Mouse (Mus musculus) CD4-positive, CD25-positive, alpha-beta regulatory T cell, adult 2 months (primary cell): Measurements from ENCODE around the gene Ptprm.

Source experiments
- DNase-seq: peaks from one replicate; pipeline ENCODE4 v3.0.0-alpha.2; 2012; ENCODE audit warnings: low read depth, low spot score

Gene Ptprm

GRCm38 (mm10) chr17:67226991-67227390 is 127.3 kb downstream of the Ptprm start:
- DNase-seq: no peak

- no peak for DNase-seq
Measured at GRCm38 (mm10) chr17:67215326-67215725, 138.9 kb downstream of the Ptprm start.

GRCm38 (mm10) chr17:67213711-67214110 is 140.5 kb downstream of the Ptprm start:
- no peak for DNase-seq

- DNase-seq: no peak
Measured at GRCm38 (mm10) chr17:67209676-67210344, 144.4 kb downstream of the Ptprm start.

- DNase-seq: no peak
Measured at GRCm38 (mm10) chr17:67208600-67208999, 145.7 kb downstream of the Ptprm start.

- no peak for DNase-seq
Measured at GRCm38 (mm10) chr17:67206984-67207383, 147.3 kb downstream of the Ptprm start.

DNA sequence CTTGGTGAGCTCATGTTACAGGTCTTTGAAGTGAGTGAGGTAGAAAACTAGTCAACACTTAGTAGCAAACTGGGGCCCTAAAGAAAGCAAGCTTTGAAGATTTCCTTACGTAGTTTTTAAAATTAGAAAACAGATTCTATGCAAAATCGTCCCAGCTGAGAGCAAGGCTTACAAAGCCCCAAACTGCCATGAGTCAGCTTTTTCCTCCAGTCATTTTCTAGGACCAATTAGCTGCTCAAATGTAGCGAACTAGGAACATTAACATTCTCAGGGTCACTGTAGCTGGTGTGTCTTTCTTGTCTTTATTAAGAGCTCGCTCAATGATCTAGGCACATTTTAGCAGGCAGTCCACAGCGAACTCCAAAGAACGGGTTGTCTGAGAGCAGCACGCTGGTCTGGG is 153.1 kb downstream of the Ptprm start:
- no peak for DNase-seq

- no peak for DNase-seq
Measured at GRCm38 (mm10) chr17:67193728-67194127, 160.5 kb downstream of the Ptprm start.

DNA sequence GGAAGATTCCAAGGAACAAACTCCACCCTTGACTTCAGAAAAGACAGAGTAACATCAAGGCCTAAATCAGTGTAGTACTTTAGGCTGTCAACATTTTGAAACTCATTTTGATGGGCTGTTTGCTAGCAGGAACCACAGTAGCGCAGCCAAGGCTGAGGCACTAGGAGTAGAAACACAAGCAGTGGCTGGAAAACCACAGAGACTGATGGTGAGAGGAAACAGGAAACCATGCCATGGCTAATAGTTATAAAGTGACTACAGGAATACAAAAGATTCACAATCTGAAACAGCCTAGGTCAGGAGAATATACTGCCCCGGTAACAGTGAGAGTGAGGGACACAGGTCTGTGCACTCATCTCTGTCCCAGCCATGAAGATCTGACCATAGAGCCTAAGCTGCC is 165.7 kb downstream of the Ptprm start:
- no peak for DNase-seq

GRCm38 (mm10) chr17:67186879-67187278 is 167.4 kb downstream of the Ptprm start:
- no peak for DNase-seq

GRCm38 (mm10) chr17:67185942-67186341 is 168.3 kb downstream of the Ptprm start:
- DNase-seq: no peak

DNA sequence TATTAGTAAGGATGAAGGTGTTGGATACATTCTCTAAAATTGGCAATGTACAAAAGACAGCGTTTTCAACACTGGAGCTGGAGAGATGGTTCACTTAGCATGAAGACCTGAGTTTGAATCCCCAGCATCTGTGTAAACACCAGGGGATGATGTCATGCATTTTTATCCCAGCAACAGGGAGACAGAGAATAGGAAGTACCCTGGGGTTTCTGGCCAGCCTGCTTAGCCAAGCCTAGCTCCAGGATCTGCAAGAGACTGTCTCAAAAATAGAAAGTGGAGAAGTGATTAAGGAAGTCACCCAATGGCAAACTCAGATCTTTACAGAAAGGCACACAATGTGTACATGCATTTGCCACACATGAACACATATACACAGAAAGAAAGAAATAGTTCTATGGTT is 174.8 kb downstream of the Ptprm start:
- no peak for DNase-seq

DNA sequence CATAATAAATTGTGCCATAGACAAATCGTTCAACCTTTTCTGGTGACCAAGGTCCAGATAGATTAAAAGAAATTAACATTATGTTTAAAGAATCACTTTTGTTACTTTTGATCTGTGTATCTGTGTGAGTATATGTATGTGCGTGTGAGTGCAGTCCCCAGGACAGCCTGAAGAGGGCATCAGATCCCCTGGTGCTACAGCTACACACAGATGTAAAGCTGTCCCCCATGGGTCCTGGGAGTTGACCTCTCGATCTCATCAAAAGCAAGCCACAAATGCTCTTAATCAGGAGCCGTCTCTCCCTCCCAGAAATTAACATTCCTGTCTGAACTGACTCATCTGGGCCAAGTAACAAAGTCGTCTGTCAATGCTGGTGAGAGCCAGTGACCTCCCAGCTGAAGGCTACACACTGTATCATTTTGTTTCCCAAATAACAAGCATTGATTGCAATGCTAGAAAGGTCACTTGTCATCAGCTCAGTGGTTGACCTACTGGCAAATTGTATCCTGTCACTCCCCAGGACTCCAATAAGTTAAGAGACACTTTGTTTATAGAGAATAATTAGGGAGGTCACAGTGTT is 175.5 kb downstream of the Ptprm start:
- no peak for DNase-seq

GRCm38 (mm10) chr17:67175836-67176235 is 178.4 kb downstream of the Ptprm start:
- no peak for DNase-seq

DNA sequence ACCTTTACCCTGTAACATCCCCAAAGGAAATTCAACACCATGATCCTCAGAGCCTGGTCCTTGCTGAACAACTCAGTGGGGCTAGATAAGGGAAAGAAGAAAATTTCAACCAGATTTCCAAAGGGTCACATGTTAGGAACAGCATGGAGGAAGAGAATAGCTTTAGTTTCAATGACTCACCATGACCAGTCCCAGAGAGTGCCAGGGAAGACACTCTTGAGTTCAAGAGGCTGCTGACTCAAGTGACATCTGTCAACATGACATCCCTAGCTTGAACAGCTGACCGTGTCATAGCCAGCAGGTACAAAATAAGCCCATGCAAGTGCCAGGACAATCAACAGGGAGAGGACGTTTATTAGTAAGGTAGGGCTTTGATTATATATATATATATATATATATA is 182.9 kb downstream of the Ptprm start:
- DNase-seq: no peak

DNA sequence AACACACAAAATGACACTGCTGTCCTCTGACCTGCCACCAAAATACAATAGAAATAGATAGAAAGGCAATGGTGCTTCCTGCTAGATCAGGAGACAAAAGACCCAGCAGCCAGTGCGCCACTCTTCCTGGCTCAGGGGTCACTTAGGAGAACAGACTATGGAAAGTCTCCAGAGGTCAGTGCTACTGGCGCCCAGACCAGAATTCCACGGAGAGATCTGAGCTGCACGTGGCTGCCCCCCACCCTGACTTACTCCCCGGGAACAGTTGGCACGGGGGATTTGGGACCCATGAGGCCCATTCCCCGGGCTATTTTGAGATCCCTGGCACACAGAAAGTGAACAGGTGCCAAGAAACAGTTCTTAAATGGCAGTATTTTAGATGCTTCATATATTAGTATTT is 183.6 kb downstream of the Ptprm start:
- no peak for DNase-seq

DNA sequence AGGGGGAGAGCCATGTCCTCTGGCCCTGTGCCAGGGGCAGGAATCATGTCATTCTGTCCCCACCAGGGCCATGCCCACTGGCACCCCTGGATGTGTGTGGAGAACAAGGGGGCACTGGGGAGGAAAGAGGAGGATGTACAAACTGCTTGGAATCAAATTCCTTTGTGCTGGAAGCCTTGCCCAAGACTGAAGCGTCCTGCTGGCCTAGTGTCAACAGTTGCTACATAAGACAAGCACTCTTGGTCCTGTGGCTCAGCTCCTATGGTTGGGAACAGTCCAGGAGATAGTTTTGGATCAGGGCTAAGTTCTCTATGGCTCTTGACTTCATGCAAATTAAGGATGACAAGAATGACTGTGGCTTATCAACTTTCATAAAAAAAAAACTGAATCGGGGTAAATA is 188.4 kb downstream of the Ptprm start:
- DNase-seq: no peak

DNA sequence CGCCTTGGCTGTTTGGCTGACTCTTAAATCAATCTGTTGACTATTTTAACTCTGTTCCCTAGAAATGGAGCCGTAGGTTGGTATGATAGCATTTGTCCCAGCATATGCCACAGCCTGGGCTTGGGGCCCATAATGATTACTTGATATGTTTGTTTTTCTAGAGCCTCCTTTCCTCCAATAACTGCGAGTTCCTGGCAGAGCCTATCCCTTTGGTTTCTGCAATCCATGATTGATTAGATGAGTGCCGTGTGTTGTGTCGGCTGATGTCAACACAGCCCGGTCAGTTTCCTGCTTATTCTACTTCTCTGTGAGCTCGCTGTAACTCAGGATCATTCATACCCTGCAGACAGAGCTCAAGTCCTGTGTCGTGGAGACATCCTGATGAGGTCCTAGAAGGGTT is 194.6 kb downstream of the Ptprm start:
- no peak for DNase-seq

DNA sequence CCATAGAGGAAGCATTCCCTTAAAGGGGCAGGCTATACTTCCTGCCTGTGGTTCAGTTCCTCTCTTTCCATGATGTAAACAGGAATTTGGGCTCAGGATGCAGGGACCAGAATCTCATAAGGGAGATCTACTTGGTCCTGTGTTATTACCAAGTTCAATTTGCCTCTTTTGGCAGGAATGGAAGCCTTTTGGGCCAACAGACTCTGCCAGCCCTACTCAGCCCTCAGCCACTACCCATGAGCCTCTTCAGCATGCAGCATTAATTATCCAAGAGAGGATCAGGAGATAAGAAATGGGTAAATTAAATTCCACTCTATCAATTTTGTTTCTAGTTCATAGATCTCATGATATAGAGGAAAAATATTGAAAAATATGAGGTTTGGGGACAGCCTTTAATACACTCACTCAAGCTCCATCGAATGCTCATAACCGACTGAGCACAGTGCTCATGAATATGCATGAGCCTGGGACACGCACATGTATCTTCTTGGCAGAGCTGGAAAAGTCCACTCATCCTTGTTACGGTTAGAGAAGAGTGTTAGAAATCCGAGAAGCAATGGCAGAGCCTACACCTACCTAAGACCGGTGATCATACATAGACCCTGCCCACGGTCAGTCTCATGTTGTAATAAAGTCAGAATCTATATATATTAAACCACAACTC is 197.0 kb downstream of the Ptprm start:
- no peak for DNase-seq

GRCm38 (mm10) chr17:67152218-67152617 is 202.0 kb downstream of the Ptprm start:
- no peak for DNase-seq

DNA sequence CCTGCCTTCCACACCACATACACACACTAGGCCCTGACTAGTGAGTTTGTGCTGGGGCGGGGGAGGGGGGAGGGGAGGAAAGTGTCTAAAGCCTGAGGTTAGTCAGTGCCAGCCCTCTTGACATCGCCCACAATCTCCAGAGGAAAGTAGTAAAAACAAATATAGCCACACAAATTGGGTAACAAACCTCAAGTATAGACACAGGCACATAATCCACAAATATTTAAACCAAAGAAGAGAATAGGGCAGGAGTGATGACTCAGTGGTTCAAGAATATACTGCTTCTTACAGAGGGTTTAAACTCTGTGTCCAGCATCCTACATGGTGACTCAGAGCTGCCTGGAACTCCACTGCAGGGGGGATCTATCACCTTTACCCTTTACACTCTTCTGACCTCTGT is 203.8 kb downstream of the Ptprm start:
- no peak for DNase-seq

DNA sequence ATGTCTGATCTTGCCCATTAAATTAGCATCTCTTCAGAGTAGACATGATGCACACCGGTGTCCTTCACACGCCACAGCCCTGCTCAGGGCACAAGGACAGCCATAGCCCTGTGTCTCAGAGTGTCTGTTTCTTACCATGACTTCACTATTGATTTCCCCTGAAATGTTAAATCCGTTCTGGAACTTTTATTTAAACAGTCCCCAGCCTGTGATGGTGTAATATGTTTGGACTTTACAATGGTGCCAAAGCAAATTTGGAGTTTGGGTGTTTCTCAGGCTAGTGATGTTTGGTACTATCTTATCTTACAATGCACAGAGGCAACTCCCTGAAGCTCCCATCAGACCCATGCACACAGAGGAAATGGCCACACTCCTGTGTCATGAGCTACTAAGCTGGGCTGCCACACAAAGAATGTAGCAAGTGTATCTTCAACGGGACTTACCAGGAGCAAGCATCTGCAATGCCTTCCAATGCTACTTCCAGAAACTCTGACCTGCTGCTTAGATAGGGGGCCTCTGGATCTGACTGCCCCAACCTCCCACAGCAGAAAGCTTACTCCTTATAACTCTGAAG is 212.0 kb downstream of the Ptprm start:
- DNase-seq: no peak

DNA sequence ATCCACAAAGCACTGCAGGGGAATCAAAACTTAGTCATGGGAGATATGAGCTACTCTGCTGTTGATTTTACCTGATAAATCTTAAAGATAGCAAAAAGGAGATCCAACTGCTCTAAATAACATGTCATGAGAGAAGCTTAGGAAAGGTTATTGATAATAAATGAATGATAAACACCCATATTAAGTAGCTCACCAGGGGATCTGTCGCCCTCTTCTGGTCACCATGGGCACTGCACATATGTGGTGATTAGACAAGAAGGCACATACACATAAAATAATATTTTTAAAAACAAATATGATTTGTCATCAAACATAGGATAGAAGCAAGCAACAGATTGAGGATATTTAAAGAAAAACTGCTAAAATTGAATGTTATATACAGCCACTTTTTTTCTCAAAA is 213.8 kb downstream of the Ptprm start:
- no peak for DNase-seq
